Mouse (Mus musculus) forebrain, embryonic 15.5 days (tissue): ENCODE results near the gene Chid1. TPM values are rescaled to one million over a fixed set of nuclear protein-coding genes. Genes with fewer than 3 reads are reported as not detected.

Experiments used
- ATAC-seq: fragments of 200-750 bp; cut with Nextera tagmentation; replicated peaks from 2 replicates; pipeline ENCODE4 v1.8.0; 2017; ENCODE audit warnings: mild to moderate bottlenecking, moderate TSS enrichment, moderate library complexity
- H3K27ac ChIP-seq: fragments of 300-500 bp; sonication (generic); replicated peaks from 2 replicates; pipeline ENCODE4 v1.5.1; 2015; ENCODE audit warnings: mild to moderate bottlenecking, inconsistent platforms
- H3K27me3 ChIP-seq: fragments of 300-500 bp; sonication (generic); 2 replicates; pipeline ENCODE4 v1.6.1; 2015; ENCODE audit warnings: inconsistent platforms
- H3K36me3 ChIP-seq: fragments of 300-500 bp; sonication (generic); 2 replicates; pipeline ENCODE4 v1.6.1; 2015; ENCODE audit warnings: mild to moderate bottlenecking, inconsistent platforms
- H3K4me1 ChIP-seq: fragments of 300-500 bp; sonication (generic); 2 replicates; pipeline ENCODE4 v1.6.1; 2015; ENCODE audit warnings: inconsistent platforms
- H3K4me2 ChIP-seq: fragments of 300-500 bp; sonication (generic); replicated peaks from 2 replicates; pipeline ENCODE4 v1.6.1; 2015; ENCODE audit warnings: mild to moderate bottlenecking, inconsistent platforms
- H3K4me3 ChIP-seq: fragments of 300-500 bp; sonication (generic); 2 replicates; pipeline ENCODE4 v1.5.1; 2015; ENCODE audit warnings: mild to moderate bottlenecking, inconsistent platforms
- H3K9ac ChIP-seq: fragments of 300-500 bp; sonication (generic); replicated peaks from 2 replicates; pipeline ENCODE4 v1.6.1; 2015; ENCODE audit warnings: mild to moderate bottlenecking, inconsistent platforms
- H3K9me3 ChIP-seq: fragments of 300-500 bp; sonication (generic); 2 replicates; pipeline ENCODE4 v1.6.1; 2016; ENCODE audit warnings: inconsistent platforms
- WGBS: fragments of 180-500 bp; shearing (Covaris S2); methylation state at CpG from one replicate; pipeline ENCODE4 v1.1.7; 2015; ENCODE audit warnings: mixed read lengths; 5-methylcytosine and 5-hydroxymethylcytosine counted together
- polyA plus RNA-seq: library from polyadenylated mRNA; unstranded; fragments of >200 nt; fragmentation: Nextera tagmentation; extraction: Ambion mirVana; gene quantifications from 2 replicates; pipeline ENCODE4 v1.2.1, GENCODE M21; 2015

Gene Chid1
- polyA plus RNA-seq, 1 experiment from 2014 or later, result 33.7 TPM

GRCm38 (mm10) chr7:141569916-141570315, 30.3 kb upstream of the Chid1 start:
- ATAC-seq, result no peak
- peaks cover 23% of the 10 kb centered on the region for H3K4me1 ChIP-seq
- H3K4me3 ChIP-seq, result no peak overlapping the region
- WGBS, result 91% methylated on average over 3 of the region's 3 CpGs
- no peaks in the 10 kb centered on the region for H3K27me3 ChIP-seq
- H3K27ac ChIP-seq, result no peak overlapping the region
- no peaks in the 10 kb centered on the region for H3K36me3 ChIP-seq
- H3K9ac ChIP-seq, result no peak overlapping the region
- no peaks in the 10 kb centered on the region for H3K9me3 ChIP-seq
- H3K4me2 ChIP-seq, result no peak overlapping the region

- H3K27me3 ChIP-seq, result no peaks in the 10 kb centered on the region
- no peaks in the 10 kb centered on the region for H3K36me3 ChIP-seq
- no peak for ATAC-seq
- no peak overlapping the region for H3K9ac ChIP-seq
- H3K4me1 ChIP-seq, result peaks cover 27% of the 10 kb centered on the region
- no peak overlapping the region for H3K4me2 ChIP-seq
- H3K4me3 ChIP-seq, result no peak overlapping the region
- 92% methylated on average over 9 of the region's 9 CpGs for WGBS
- 0 out of 2 replicates have a peak overlapping the region, but pooled peaks have one; percentile 21 for H3K27ac ChIP-seq
- H3K9me3 ChIP-seq, result no peaks in the 10 kb centered on the region
Observed at GRCm38 (mm10) chr7:141569283-141569803, 29.7 kb upstream of the Chid1 start.

- Histone ChIP-seq H3K36me3 (no peaks in the 10 kb centered on the region), H3K27ac (0 out of 2 replicates have a peak overlapping the region, but pooled peaks have one; percentile 36), H3K4me3 (no peak overlapping the region), H3K4me1 (peaks cover 43% of the 10 kb centered on the region), H3K9ac (no peak overlapping the region), H3K4me2 (no peak overlapping the region), H3K9me3 (no peaks in the 10 kb centered on the region), H3K27me3 (no peaks in the 10 kb centered on the region)
- no peak for ATAC-seq
- WGBS, result 75% methylated on average over 7 of the region's 7 CpGs
Observed at GRCm38 (mm10) chr7:141566587-141566986, 26.9 kb upstream of the Chid1 start.

- no peaks in the 10 kb centered on the region for H3K27me3 ChIP-seq
- 73% methylated on average over 7 of the region's 7 CpGs for WGBS
- no peak for ATAC-seq
- peaks cover 46% of the 10 kb centered on the region for H3K4me1 ChIP-seq
- no peak overlapping the region for H3K4me3 ChIP-seq
- H3K27ac ChIP-seq, result no peak overlapping the region
- H3K4me2 ChIP-seq, result no peak overlapping the region
- H3K9me3 ChIP-seq, result no peaks in the 10 kb centered on the region
- no peaks in the 10 kb centered on the region for H3K36me3 ChIP-seq
- no peak overlapping the region for H3K9ac ChIP-seq
Observed at GRCm38 (mm10) chr7:141564561-141564960, 24.9 kb upstream of the Chid1 start.

GRCm38 (mm10) chr7:141562852-141563427, 23.3 kb upstream of the Chid1 start:
- H3K9me3 ChIP-seq, result no peaks in the 10 kb centered on the region
- WGBS, result under 1% methylated on average over 21 of the region's 21 CpGs
- peak overlapping the region; percentile 58 for H3K4me2 ChIP-seq
- H3K4me1 ChIP-seq, result peaks cover 37% of the 10 kb centered on the region
- H3K36me3 ChIP-seq, result no peaks in the 10 kb centered on the region
- peak overlapping the region; percentile 97 for H3K9ac ChIP-seq
- no peaks in the 10 kb centered on the region for H3K27me3 ChIP-seq
- ATAC-seq, result peak; percentile 34
- H3K27ac ChIP-seq, result peak overlapping the region; percentile 83
- H3K4me3 ChIP-seq, result peak overlapping the region; percentile 90

- Histone ChIP-seq H3K9me3 (no peaks in the 10 kb centered on the region), H3K4me3 (peak overlapping the region; percentile 90), H3K27ac (peak overlapping the region; percentile 83), H3K9ac (peak overlapping the region; percentile 97), H3K27me3 (no peaks in the 10 kb centered on the region), H3K4me1 (peaks cover 35% of the 10 kb centered on the region), H3K4me2 (peak overlapping the region; percentile 58), H3K36me3 (no peaks in the 10 kb centered on the region)
- under 1% methylated on average over 33 of the region's 33 CpGs for WGBS
- ATAC-seq, result peak; percentile 64; the same call in 1 of the 2 replicates
Observed at GRCm38 (mm10) chr7:141562421-141562851, 22.8 kb upstream of the Chid1 start.

- ATAC-seq, result peak; percentile 96
- H3K9ac ChIP-seq, result peak within 1 kb of the TSS; percentile 97
- no peaks in the 10 kb centered on the region for H3K36me3 ChIP-seq
- H3K27ac ChIP-seq, result peak within 1 kb of the TSS; percentile 83
- peak within 1 kb of the TSS; percentile 90 for H3K4me3 ChIP-seq
- H3K4me2 ChIP-seq, result peak within 1 kb of the TSS; percentile 58
- WGBS, result under 1% methylated on average over 71 of the region's 72 CpGs
- H3K4me1 ChIP-seq, result peaks cover 29% of the 10 kb centered on the region
- H3K27me3 ChIP-seq, result no peaks in the 10 kb centered on the region
- H3K9me3 ChIP-seq, result no peaks in the 10 kb centered on the region
Observed at GRCm38 (mm10) chr7:141561682-141562391, 22.2 kb upstream of the Chid1 start, which contains the start of gene Ap2a2. Gene Ap2a2, plus strand, starts transcription at chr7:141562173.

GRCm38 (mm10) chr7:141560471-141560870, 20.8 kb upstream of the Chid1 start:
- Histone ChIP-seq H3K4me1 (peaks cover 24% of the 10 kb centered on the region), H3K4me2 (no peak overlapping the region), H3K9me3 (no peaks in the 10 kb centered on the region), H3K9ac (no peak overlapping the region), H3K27ac (no peak overlapping the region), H3K4me3 (no peak overlapping the region), H3K36me3 (no peaks in the 10 kb centered on the region), H3K27me3 (no peaks in the 10 kb centered on the region)
- ATAC-seq, result no peak
- 91% methylated on average over 4 of the region's 4 CpGs for WGBS

GRCm38 (mm10) chr7:141559726-141560325, 20.2 kb upstream of the Chid1 start:
- Histone ChIP-seq H3K4me2 (no peak overlapping the region), H3K9me3 (no peaks in the 10 kb centered on the region), H3K36me3 (no peaks in the 10 kb centered on the region), H3K27ac (no peak overlapping the region), H3K4me1 (peaks cover 24% of the 10 kb centered on the region), H3K9ac (no peak overlapping the region), H3K4me3 (no peak overlapping the region), H3K27me3 (no peaks in the 10 kb centered on the region)
- no peak for ATAC-seq
- WGBS, result 76% methylated on average over 2 of the region's 2 CpGs

- no peak overlapping the region for H3K27ac ChIP-seq
- peaks cover 15% of the 10 kb centered on the region for H3K4me1 ChIP-seq
- H3K9me3 ChIP-seq, result no peaks in the 10 kb centered on the region
- H3K4me2 ChIP-seq, result no peak overlapping the region
- no peak for ATAC-seq
- H3K27me3 ChIP-seq, result no peaks in the 10 kb centered on the region
- no peak overlapping the region for H3K4me3 ChIP-seq
- no peaks in the 10 kb centered on the region for H3K36me3 ChIP-seq
- H3K9ac ChIP-seq, result no peak overlapping the region
Observed at GRCm38 (mm10) chr7:141558946-141559345, 19.3 kb upstream of the Chid1 start.

- H3K4me3 ChIP-seq, result no peak overlapping the region
- H3K9ac ChIP-seq, result no peak overlapping the region
- H3K27me3 ChIP-seq, result no peaks in the 10 kb centered on the region
- peaks cover 10% of the 10 kb centered on the region for H3K4me1 ChIP-seq
- no peak overlapping the region for H3K27ac ChIP-seq
- 75% methylated on average over 4 of the region's 4 CpGs for WGBS
- no peaks in the 10 kb centered on the region for H3K36me3 ChIP-seq
- no peak for ATAC-seq
- H3K9me3 ChIP-seq, result no peaks in the 10 kb centered on the region
- H3K4me2 ChIP-seq, result no peak overlapping the region
Observed at GRCm38 (mm10) chr7:141558329-141558776, 18.7 kb upstream of the Chid1 start.

- Histone ChIP-seq H3K4me1 (no peaks in the 10 kb centered on the region), H3K36me3 (no peaks in the 10 kb centered on the region), H3K27ac (no peak overlapping the region), H3K4me2 (no peak overlapping the region), H3K4me3 (no peak overlapping the region), H3K9ac (no peak overlapping the region), H3K9me3 (no peaks in the 10 kb centered on the region), H3K27me3 (no peaks in the 10 kb centered on the region)
- WGBS, result 80% methylated on average over 2 of the region's 2 CpGs
- ATAC-seq, result no peak
Observed at GRCm38 (mm10) chr7:141550464-141550863, 10.8 kb upstream of the Chid1 start.
